Mouse (Mus musculus): Measurements from ENCODE around the gene Akap1. TPM values are rescaled to one million over a fixed set of nuclear protein-coding genes. Genes with fewer than 3 reads are reported as not detected.

The Akap1 gene
- polyA plus RNA-seq, 1 experiment from 2014 or later = 24.3 TPM

DNA sequence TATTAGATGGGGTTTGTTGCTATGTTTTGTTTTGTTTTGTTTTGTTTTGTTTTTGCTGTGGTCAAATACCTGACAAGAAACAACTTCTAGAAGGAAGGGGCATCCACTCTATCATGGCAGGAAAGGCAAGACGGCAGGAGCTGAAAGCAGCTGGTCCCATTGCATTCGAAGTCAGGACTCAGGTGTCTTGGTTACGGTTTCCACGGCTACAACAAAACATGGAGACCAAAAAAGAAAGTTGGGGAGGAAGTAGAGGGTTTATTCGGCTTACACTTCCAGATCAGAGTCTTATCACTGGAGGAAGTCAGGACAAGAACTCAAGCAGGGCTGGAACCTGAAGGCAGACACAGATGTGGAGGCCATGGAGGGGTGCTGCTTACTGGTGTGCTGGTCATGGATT, 47.3 kb downstream of the Akap1 start:
- H3K36me3 ChIP-seq (ENCODE audit: insufficient read depth, low read length) = no peaks in the 10 kb centered on the region

DNA sequence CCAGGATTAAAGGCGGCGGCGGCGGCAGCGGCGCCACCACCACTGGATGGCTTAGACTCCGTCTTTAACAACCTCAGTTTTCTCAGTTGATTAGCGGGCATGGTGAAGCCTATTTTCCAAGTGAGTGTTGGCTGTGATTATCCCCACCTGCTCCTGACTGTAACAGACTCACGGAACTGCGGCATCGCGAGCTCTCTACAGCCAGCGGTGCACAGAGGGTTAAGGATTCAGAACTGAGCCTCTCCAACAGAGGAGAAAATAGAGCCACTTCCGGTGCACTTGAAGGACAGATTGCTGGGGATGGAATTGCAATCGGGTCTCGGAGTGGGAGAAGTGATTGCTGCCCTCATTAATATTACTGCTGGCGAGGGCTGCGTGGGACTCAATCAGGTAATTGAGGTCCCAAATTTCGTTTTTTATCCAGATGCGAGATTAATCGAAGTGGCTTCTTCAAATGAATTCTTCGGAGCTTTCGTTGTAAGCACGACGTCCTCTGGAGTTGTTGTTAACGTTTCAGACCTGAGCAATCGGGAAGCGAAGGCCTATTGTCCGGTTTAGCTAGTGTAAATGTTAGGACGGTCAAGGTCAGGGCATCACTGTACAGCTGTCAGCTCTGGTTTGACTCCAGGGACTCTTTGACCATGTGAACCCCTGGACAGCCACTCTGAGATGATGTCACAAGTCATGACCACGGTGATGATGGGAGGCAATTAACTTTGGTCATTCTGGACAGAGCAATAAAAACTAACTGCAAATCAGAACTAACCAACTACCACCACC, 61.0 kb downstream of the Akap1 start:
- H3K27ac ChIP-seq (ENCODE audit: low read length) = no peak overlapping the region
- H3K9ac ChIP-seq (replicated peaks; ENCODE audit: low read length) = peak overlapping the region; percentile 31
- no peaks in the 10 kb centered on the region for H3K36me3 ChIP-seq (ENCODE audit: insufficient read depth, low read length)
- 47% methylated on average over 31 of the region's 31 CpGs for WGBS
- H3K4me1 ChIP-seq (ENCODE audit: insufficient read depth, low read length) = peaks cover 9% of the 10 kb centered on the region
- peak overlapping the region; percentile 47 for H3K4me2 ChIP-seq (replicated peaks; ENCODE audit: low read depth, low read length)
- H3K27me3 ChIP-seq (ENCODE audit: insufficient read depth, low read length) = no peaks in the 10 kb centered on the region
- no peak for ATAC-seq (ENCODE audit: low FRiP score, low TSS enrichment)
- peak overlapping the region; percentile 21 for H3K4me3 ChIP-seq (ENCODE audit: low read length)
- 0 out of 2 replicates have a peak, but pooled peaks cover 3% of the 10 kb centered on the region for H3K9me3 ChIP-seq (ENCODE audit: low read length)

More for the DNA sequence above, 47.3 kb downstream of the Akap1 start:
- no peak overlapping the region for H3K4me3 ChIP-seq (ENCODE audit: low read length)
- H3K27me3 ChIP-seq (ENCODE audit: insufficient read depth, low read length) = 0 out of 2 replicates have a peak, but pooled peaks cover 4% of the 10 kb centered on the region
- no peak for ATAC-seq (ENCODE audit: low FRiP score, low TSS enrichment)
- peaks cover 23% of the 10 kb centered on the region for H3K4me1 ChIP-seq (ENCODE audit: insufficient read depth, low read length)
- no peak overlapping the region for H3K9ac ChIP-seq (replicated peaks; ENCODE audit: low read length)
- no peak overlapping the region for H3K27ac ChIP-seq (ENCODE audit: low read length)
- no peaks in the 10 kb centered on the region for H3K9me3 ChIP-seq (ENCODE audit: low read length)
- no peak overlapping the region for H3K4me2 ChIP-seq (replicated peaks; ENCODE audit: low read depth, low read length)
- 74% methylated on average over 5 of the region's 5 CpGs for WGBS

DNA sequence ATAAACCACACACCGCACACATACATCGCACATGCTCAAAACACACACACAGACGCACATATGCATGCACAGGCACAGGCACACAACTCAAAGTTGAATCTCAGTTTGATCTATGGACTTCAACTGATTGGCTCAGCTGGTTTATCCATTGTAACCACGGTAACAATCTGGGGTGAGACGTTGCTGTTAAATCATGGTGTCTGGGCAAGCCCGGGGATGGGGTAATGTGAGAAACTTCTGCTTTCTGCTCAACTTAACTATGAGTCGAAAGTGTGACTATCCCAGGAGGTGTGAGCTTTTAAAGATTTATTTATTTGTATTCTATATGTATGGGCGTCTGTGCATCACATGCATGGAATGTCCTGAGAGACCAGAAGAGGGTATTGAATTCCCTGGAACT, 68.2 kb downstream of the Akap1 start:
- Histone ChIP-seq H3K9ac (replicated peaks; ENCODE audit: low read length) (no peak overlapping the region), H3K4me3 (ENCODE audit: low read length) (no peak overlapping the region), H3K9me3 (ENCODE audit: low read length) (no peaks in the 10 kb centered on the region), H3K27me3 (ENCODE audit: insufficient read depth, low read length) (no peaks in the 10 kb centered on the region), H3K4me1 (ENCODE audit: insufficient read depth, low read length) (no peaks in the 10 kb centered on the region), H3K4me2 (replicated peaks; ENCODE audit: low read depth, low read length) (no peak overlapping the region), H3K36me3 (ENCODE audit: insufficient read depth, low read length) (no peaks in the 10 kb centered on the region), H3K27ac (ENCODE audit: low read length) (no peak overlapping the region)
- WGBS = 80% methylated on average over 8 of the region's 8 CpGs
- no peak for ATAC-seq (ENCODE audit: low FRiP score, low TSS enrichment)

GRCm38 (mm10) chr11:88789893-88790292, 74.5 kb downstream of the Akap1 start:
- H3K9ac ChIP-seq (replicated peaks; ENCODE audit: low read length) = no peak overlapping the region
- no peaks in the 10 kb centered on the region for H3K36me3 ChIP-seq (ENCODE audit: insufficient read depth, low read length)
- no peaks in the 10 kb centered on the region for H3K4me1 ChIP-seq (ENCODE audit: insufficient read depth, low read length)
- no peak overlapping the region for H3K27ac ChIP-seq (ENCODE audit: low read length)
- H3K9me3 ChIP-seq (ENCODE audit: low read length) = no peaks in the 10 kb centered on the region
- no peak for ATAC-seq (ENCODE audit: low FRiP score, low TSS enrichment)
- H3K4me3 ChIP-seq (ENCODE audit: low read length) = no peak overlapping the region
- no peak overlapping the region for H3K4me2 ChIP-seq (replicated peaks; ENCODE audit: low read depth, low read length)
- H3K27me3 ChIP-seq (ENCODE audit: insufficient read depth, low read length) = no peaks in the 10 kb centered on the region
- 74% methylated on average over 2 of the region's 2 CpGs for WGBS

GRCm38 (mm10) chr11:88786816-88787215, 77.6 kb downstream of the Akap1 start:
- 79% methylated on average over 7 of the region's 7 CpGs for WGBS
- Histone ChIP-seq H3K9ac (replicated peaks; ENCODE audit: low read length) (no peak overlapping the region), H3K9me3 (ENCODE audit: low read length) (no peaks in the 10 kb centered on the region), H3K4me2 (replicated peaks; ENCODE audit: low read depth, low read length) (no peak overlapping the region), H3K27me3 (ENCODE audit: insufficient read depth, low read length) (no peaks in the 10 kb centered on the region), H3K36me3 (ENCODE audit: insufficient read depth, low read length) (no peaks in the 10 kb centered on the region), H3K27ac (ENCODE audit: low read length) (no peak overlapping the region), H3K4me1 (ENCODE audit: insufficient read depth, low read length) (no peaks in the 10 kb centered on the region), H3K4me3 (ENCODE audit: low read length) (no peak overlapping the region)
- no peak for ATAC-seq (ENCODE audit: low FRiP score, low TSS enrichment)

- ATAC-seq (ENCODE audit: low FRiP score, low TSS enrichment) = no peak
- Histone ChIP-seq H3K9ac (replicated peaks; ENCODE audit: low read length) (no peak overlapping the region), H3K4me1 (ENCODE audit: insufficient read depth, low read length) (no peaks in the 10 kb centered on the region), H3K4me2 (replicated peaks; ENCODE audit: low read depth, low read length) (no peak overlapping the region), H3K27me3 (ENCODE audit: insufficient read depth, low read length) (no peaks in the 10 kb centered on the region), H3K27ac (ENCODE audit: low read length) (no peak overlapping the region), H3K9me3 (ENCODE audit: low read length) (no peaks in the 10 kb centered on the region), H3K4me3 (ENCODE audit: low read length) (no peak overlapping the region), H3K36me3 (ENCODE audit: insufficient read depth, low read length) (no peaks in the 10 kb centered on the region)
- 79% methylated on average over 4 of the region's 4 CpGs for WGBS
Measured at GRCm38 (mm10) chr11:88783525-88783924, 80.9 kb downstream of the Akap1 start.

GRCm38 (mm10) chr11:88782531-88782930, 81.9 kb downstream of the Akap1 start:
- no peak for ATAC-seq (ENCODE audit: low FRiP score, low TSS enrichment)
- Histone ChIP-seq H3K36me3 (ENCODE audit: insufficient read depth, low read length) (no peaks in the 10 kb centered on the region), H3K27me3 (ENCODE audit: insufficient read depth, low read length) (no peaks in the 10 kb centered on the region), H3K4me1 (ENCODE audit: insufficient read depth, low read length) (no peaks in the 10 kb centered on the region), H3K4me2 (replicated peaks; ENCODE audit: low read depth, low read length) (no peak overlapping the region), H3K27ac (ENCODE audit: low read length) (no peak overlapping the region), H3K9me3 (ENCODE audit: low read length) (no peaks in the 10 kb centered on the region), H3K4me3 (ENCODE audit: low read length) (no peak overlapping the region), H3K9ac (replicated peaks; ENCODE audit: low read length) (no peak overlapping the region)
- WGBS = 93% methylated on average over 5 of the region's 5 CpGs

Other genes with a start within 250 kb of the Akap1 start
- 24.3 and 30.0 TPM in 2 replicates for gene Msi2, start 146.1 kb downstream of the Akap1 start, polyA plus RNA-seq (2015; fragmentation: Nextera tagmentation; extraction: Ambion mirVana)
- 143 and 158 TPM in 2 replicates for gene Scpep1, start 90.9 kb upstream of the Akap1 start, polyA plus RNA-seq (2015; fragmentation: Nextera tagmentation; extraction: Ambion mirVana)
- not detected in 2 replicates for gene Elobl, start 102.3 kb upstream of the Akap1 start, polyA plus RNA-seq (2015; fragmentation: Nextera tagmentation; extraction: Ambion mirVana)
- 16.7 and 17.4 TPM in 2 replicates for gene Coil, start 105.7 kb upstream of the Akap1 start, polyA plus RNA-seq (2015; fragmentation: Nextera tagmentation; extraction: Ambion mirVana)
- 17.0 and 17.8 TPM in 2 replicates for gene Trim25, start 134.8 kb upstream of the Akap1 start, polyA plus RNA-seq (2015; fragmentation: Nextera tagmentation; extraction: Ambion mirVana)
- 4.0 and 4.3 TPM in 2 replicates for gene Dgke, start 202.3 kb upstream of the Akap1 start, polyA plus RNA-seq (2015; fragmentation: Nextera tagmentation; extraction: Ambion mirVana)
- gene Gm525, start 209.3 kb upstream of the Akap1 start, polyA plus RNA-seq (2015; fragmentation: Nextera tagmentation; extraction: Ambion mirVana) = 0.41 and 0.69 TPM in 2 replicates

Measured in kidney, embryonic 16.5 days (tissue).